Mouse (Mus musculus): ENCODE results near the gene Fitm1. TPM values are rescaled to one million over a fixed set of nuclear protein-coding genes. Genes with fewer than 3 reads are reported as not detected.

The Fitm1 gene
- total RNA-seq, 2 experiments from 2014 or later: 122 to 152 TPM

DNA sequence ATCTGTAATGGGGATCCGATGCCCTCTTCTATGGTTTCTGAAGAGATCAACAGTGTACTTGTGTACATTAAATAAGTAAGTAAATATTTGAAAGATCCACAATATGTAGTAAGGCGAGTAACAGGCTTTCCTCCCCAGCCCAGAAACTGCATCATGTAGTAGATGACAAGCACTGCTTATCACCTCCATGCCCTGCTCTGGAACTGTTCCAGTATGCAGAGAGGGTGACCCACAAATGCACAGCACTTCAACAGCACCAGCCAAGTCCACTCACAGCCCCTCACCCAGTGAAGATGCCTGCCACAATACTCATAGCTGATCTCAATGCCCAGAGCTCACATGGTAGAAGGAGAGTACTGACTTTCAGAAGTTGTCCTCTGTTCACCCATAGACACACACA is 4.8 kb upstream of the Fitm1 start:
- no peak for DNase-seq

DNA sequence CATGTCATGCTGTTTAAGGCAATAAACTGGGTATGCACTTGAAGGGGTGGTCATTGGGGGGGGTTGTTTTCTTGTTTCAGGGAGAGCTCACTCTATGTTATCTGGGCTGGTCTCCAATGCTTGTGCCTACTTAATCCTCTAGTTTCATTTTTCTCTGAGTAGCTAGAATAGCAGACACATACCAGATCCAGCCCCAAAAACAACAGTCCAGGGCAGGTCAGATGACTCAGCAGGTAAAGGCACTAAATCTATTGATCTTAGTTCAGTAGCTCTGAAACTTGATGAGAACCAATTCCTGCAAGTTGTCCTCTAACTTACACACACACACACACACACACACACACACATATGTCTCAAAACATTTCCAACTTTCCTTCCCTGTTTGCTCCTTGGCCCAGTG is 3.7 kb upstream of the Fitm1 start:
- DNase-seq: no peak

DNA sequence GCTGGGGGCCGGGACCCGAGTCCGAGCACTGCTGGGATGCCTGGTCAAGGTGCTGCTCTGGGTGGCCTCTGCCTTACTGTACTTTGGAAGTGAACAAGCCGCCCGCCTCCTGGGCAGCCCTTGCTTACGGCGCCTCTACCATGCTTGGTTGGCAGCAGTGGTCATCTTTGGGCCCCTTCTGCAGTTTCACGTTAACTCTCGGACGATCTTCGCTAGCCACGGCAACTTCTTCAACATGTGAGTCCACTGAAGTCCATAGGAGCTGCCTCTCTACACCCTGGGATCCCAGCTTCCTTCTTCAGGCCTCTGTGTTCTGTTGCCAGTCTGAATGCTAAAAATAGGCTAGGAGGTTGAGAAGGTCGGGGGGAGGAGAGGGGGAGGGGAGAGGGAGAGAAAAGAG is 294 bp downstream of the Fitm1 start:
- peak; percentile 44 for DNase-seq

DNA sequence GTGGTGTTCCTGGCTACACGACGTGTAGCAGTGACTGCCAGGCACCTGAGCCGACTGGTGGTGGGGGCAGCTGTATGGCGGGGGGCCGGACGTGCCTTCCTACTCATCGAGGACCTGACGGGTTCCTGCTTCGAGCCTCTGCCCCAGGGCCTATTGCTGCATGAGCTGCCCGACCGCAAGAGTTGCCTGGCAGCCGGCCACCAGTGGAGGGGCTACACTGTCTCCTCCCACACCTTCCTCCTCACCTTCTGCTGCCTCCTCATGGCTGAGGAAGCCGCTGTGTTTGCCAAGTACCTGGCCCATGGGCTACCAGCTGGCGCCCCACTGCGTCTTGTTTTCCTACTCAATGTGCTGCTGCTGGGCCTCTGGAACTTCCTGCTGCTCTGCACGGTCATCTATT is 959 bp downstream of the Fitm1 start:
- DNase-seq: peak; percentile 61

DNA sequence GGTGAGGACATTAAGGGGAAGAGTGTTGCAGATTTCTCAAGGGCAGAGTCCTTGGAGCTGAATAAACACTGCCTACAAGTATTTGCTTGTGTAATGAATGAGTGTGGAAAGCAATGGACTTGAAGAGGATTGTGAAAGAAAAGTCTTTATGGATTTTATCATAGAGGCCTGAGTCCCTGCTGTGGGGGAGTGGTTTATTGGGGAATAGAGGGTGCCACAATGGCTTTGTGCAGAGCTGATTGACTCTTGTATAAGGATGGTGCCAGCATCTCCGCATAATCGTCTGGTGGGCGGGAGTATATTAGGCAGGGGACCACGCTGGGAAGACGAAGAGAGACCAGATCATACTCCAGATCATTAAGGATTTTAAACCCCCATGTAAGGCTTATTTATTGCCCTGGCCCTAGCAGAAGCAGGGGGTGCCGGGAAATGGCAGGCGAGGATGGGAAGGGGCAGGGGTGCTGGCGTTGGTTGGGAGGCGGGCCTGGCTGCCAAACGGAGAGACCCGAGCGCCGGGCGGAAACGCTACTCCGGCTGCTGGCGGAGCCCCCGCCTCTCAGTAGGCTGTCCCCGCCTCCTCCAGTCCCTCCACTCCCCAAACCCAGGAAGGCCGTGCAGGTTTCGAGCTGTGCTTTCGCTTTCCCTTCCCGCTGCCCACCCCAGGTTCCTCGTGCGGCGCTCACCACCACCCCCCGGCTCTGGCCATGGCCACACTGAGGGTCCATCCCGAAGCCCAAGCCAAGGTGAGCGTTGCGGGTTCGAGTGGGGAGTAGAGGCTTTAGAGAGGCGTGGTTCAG is 2.7 kb downstream of the Fitm1 start, which contains the start of gene Psme1:
TSS of gene Psme1 (plus strand) at position 253 of the 797 bp plus-strand sequence.
- DNase-seq: peak; percentile 86

DNA sequence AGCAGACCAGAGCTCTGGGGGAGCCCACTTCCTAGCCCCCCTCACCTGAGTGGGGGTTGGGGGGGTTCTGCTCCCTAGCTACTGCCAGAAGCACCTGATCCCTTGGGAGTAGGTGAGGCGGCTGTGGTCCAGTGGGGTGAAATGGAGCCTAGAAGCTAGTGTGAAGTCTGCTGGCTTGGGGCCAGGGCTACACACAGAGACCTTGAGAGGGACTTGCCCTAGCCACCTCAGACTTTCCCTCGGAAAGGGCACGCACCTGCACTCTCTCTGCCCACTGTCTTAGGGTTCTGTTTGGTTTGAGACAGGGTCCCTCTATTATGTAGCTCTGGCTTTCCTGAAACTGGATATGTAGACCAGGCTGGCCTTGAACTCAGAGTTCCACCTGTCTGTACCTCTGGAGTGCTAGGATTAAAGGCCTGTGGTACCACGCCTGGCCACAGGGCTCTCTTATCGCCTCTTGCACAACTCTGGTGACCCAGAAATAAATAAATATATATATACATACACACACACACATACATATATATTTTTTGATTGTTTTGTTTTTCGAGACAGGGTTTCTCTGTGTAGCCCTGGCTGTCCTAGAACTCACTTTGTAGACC is 3.4 kb downstream of the Fitm1 start:
- peak; percentile 69 for DNase-seq

DNA sequence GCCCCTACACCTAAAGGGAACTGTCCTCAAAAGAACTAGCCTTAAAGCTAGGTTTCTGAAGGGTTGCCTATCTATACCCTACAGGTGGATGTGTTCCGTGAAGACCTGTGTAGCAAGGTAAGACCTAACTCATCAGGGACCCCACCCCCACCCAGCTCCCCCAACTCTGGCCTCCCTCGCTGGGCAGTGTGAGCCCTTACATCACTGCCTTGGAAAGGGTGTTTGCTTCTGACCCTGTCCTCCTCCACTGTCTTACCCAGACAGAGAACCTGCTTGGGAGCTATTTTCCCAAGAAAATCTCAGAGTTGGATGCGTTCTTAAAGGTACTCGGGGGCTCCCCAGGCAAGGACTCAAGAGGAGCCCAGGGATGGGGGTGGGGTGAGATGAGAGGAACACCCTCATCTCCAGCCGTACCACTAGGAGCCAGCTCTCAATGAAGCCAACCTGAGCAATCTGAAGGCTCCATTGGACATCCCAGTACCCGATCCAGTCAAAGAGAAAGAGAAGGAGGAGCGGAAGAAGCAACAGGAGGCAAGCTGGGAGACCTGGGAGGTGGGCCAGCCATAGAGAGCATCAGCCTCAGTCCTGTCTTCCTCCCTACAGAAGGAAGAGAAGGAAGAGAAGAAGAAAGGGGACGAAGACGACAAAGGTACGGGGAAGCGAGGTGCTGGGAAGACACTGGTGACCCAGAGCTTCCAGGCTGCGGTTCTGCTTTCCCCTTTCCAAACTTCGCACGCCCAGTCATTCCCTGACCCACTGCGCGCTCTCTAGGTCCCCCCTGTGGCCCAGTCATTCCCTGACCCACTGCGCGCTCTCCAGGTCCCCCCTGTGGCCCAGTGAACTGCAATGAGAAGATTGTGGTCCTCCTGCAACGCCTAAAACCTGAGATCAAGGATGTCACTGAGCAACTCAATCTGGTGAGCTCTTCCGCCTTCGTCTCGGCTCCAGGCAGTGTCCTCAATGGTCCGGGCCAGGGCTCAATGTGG is 4.4 kb downstream of the Fitm1 start:
- DNase-seq: no peak

DNA sequence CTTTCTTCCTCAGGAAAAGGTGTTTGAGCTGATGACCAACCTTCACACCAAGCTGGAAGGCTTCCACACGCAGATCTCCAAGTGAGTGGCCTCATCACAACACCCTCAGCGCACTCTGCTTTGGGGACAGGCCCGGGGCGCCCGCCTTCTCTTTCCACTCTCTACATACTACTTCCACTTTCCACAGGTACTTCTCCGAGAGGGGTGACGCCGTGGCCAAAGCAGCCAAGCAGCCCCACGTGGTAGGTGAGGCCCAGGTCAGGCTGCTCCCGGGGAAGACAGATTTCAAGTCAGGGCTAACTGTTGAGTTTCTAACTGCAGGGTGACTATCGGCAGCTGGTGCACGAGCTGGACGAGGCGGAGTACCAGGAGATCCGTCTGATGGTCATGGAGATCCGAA is 5.3 kb downstream of the Fitm1 start:
- no peak for DNase-seq

DNA sequence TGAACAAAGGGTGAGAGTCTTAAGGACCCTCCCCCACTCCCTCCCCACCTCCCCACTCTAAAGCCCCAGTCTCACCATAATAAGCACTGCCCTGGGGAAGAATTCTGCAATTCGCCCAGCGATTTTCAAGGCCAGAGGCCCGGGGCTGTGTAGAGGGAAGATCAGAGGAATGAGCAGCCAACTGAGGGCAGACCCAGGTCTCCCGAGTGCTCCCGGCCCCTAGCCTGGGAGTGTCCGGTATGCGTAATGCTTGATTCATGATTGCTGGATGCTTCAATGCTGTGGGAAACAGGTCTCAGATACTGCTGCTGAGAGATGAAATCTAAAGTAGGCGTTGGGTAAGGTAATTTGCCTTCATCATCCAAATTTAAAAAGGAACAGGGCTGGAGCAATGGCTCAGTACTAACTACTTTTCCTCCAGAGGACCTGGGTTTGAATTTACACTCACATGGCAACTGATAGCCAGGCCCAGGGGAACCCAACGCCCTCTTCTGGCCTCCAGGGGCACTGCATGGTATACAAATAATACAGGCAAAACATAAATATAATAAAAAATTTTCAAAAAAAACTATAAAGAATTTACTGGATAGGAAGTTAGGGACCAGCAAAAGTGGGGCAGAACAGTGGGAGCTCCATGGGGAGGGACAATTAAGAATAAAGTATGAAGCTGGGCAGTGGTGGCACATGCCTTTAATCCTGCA is 6.7 kb downstream of the Fitm1 start:
- no peak for DNase-seq

DNA sequence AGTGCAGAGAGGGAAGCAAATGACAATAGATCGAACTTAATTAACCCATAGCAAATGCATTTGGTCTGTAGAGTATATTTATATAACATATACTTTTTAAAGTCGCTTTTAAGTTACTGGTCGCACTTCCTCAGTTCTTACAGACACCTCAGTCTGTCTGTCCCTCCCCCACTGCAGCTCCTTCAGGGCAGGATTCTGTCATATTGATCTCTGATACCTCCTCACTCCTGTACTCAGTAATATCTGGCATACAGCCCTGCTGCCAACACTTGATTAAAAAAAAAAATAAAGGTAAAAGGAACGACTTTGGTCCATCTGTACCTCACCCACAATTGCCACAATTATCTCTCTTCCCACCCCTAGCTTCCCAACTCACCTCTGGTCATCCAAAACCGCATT is 8.9 kb downstream of the Fitm1 start:
- no peak for DNase-seq

DNA sequence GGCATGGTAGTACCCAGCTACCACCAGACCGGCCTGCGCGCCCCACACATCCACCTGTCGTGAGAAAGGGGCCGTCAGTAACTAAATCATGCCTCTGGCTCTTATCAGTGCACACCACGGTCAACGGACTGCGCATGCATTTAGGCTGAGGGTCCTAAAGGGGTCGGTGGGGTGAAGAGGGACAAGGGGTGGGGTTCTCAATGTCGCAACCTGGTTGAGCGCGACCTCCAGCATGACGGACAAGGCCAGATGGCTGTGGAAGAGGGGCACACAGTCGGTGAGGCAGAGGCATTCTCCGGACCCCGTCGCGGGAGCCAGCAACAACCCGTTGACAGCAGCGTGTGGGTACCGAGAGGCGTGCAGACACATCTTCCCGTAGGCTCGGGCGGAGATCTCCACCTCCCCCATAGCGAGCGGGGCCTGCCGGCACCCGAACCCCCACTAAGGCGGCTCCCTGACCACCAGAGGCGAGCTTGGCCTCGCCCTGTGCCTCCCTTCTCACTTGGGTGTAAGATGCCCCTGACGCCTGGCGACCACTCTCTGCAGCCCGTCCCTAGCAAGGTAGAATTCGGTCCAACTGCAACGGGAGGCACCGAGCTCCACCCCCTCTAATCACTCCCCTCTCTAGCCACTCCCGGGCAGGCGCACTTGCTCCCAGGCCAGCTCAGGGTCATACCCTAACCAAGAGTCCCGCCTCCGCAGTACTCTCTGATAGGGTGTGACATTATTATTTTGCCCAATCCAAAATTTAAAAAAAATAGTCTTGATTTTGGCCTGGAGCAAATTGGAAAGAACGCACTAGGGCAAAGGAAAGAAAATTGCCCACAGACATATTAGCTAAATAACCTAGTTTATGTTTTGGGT is 9.5 kb downstream of the Fitm1 start, which contains the start of gene Emc9:
TSS of gene Emc9 (minus strand) at position 601 of the 864 bp plus-strand sequence.
- peak; percentile 75 for DNase-seq

DNA sequence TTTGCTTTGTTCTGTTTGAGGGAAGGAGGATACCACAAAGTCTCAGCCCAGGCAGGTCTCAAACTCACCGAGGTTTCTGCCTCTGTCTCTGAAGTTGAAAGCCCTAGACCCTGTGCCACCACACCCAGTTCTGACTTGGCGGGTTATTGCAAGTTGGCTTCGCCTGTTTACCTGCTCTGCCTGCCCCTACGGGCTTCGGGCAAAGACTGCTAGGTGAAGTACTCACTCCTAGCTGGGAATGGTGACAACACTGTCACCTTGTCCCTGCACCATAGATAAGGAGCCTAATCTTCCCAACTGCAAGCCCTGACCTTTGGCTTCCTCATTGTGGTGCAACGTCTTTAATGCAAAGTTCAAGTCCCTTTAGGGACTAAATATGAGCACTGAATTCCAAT is 10.1 kb downstream of the Fitm1 start:
- no peak for DNase-seq

DNA sequence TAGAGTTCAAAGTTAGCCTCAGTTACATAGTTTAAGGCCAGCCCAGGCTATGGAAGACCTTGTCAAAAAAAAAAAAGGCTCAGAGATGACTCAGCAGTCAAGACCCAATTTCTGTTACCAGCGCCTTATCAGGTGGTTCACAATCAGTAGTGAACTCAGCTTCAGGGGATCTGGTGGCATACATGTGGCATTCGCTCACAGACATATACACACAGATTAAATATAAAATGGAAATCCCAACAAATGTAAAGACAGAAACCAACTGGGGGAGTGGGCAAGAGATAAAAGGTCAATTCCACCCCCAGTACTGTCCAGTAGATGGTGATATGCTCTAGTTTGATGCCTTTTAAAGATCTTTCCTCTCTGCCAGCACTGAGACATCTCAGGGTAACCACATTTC is 10.7 kb downstream of the Fitm1 start:
- DNase-seq: no peak

DNA sequence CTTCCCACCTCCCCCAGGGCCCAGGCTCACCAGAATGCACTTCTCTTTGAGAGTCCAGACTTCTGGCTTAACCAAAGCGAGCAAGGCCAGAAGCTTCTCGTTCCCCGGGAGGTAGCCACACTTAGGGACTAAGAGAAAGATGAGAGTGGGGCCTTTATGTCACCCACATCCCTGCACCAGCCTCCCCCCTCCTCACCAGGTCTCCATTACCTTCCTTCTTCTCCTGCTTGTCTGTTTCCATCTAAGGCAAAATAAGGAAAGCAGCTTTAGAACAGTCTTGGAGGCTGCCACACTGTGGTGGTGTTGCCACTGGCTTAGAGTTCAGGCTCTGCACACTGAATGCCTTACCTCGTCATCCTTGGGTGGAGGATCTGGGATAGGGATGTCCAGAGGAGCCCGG is 13.9 kb downstream of the Fitm1 start:
- DNase-seq: no peak

DNA sequence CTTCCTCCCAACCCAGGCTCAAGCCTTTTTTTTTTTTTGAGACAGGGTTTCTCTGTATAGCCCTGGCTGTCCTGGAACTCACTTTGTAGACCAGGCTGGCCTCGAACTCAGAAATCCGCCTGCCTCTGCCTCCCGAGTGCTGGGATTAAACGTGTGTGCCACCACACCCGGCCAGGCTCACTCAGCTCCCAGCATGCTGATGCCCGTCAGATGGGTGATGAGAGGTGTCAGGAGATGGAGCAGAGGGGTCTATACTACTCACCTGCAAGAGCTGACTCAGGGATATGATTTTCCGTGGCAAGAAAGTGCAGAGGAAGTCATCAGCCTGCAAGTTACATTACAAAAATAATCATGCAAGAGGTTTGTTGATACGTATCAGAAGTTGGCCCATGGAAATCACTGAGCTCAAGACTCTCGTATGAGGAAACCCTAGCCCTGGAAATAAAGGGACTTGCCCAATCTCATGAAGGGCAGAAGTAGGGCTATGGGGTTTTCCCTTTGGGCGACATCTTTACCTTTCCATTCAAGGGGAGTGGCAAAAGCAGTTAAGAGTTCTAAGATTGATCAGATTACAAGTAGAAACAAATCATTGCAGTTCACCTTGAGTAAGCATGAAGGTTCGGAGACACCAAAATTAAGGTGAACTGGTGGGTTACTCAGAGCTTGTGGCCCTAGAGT is 14.5 kb downstream of the Fitm1 start:
- no peak for DNase-seq

DNA sequence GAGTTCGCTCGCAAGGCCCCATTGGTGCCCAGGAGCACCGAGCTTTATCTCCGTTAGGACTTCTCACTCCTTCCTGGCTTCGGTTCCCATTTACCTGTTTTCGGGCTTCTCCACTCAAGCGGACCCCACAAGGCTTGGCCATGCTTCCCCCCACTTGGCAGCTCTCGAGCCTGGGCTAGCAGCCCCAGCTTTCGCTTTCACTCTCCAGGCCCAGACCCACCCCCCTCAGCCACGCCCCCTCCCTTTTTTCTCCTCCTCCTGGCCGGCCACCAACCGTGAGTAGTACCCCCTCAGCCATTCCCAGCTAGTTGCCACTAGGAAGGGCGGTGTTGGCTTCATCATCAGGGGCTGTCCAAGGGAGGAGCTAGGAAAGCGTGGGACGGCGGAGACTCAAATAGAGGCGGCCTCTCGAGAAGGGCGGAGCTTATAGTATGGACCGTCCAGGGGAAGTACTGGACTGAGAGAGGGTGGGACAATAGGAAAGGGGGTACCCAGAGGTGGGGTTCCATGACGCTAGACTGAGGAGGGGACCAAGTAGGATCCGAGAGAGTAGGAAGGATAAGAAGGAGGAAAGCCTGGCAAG is 15.4 kb downstream of the Fitm1 start, which contains the start of gene Psme2:
TSS of gene Psme2 (minus strand) at position 366 of the 583 bp plus-strand sequence.
- DNase-seq: peak; percentile 95

DNA sequence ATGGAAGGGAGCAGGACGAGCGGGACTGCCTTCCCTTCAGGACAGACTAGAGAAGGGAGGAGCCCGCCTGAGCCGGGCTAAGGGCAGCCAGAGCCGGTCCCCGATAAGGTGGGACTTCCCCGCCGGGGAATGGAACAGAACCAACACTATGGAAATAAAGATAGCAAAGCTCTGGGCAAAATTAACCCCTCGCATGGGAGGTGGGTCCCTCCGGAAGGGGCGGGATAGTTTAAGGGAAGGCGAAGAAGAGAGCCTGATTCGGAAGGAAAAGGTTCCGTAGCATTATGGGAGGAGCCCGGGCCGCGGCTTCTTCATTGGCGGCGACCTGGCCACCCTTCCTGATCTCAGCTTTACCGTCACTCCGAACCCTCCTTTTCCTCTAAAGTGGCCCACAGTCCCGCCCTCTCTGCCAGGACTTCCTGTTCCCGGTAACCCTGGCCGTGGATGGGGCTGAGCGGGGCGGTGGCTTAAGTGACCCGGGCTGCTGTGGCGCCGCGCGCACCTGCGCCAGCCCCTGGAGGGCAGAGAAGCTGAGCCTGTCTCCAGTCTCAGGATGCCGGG is 16.0 kb downstream of the Fitm1 start, which contains the start of gene Rnf31:
TSS of gene Rnf31 (plus strand) at position 378 of the 561 bp plus-strand sequence.
- peak; percentile 95 for DNase-seq

DNA sequence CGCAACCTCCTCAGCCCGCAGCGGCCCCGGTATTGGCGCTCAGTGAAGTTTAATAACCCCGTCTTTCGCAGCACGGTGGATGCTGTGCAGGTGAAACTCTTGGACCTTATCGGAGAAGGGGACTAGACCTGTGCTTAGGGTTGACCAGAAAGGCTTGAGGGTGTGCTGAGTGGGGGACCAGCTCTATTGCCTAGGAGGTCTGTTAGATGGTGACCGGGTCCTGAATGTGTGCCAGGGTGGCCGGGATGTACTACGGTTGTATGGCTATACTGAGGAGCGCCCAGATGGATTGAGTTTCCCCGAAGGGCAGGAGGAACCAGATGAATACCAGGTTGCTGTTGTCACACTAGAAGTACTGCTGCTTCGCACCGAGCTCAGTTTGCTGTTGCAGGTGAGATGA is 16.8 kb downstream of the Fitm1 start:
- no peak for DNase-seq

DNA sequence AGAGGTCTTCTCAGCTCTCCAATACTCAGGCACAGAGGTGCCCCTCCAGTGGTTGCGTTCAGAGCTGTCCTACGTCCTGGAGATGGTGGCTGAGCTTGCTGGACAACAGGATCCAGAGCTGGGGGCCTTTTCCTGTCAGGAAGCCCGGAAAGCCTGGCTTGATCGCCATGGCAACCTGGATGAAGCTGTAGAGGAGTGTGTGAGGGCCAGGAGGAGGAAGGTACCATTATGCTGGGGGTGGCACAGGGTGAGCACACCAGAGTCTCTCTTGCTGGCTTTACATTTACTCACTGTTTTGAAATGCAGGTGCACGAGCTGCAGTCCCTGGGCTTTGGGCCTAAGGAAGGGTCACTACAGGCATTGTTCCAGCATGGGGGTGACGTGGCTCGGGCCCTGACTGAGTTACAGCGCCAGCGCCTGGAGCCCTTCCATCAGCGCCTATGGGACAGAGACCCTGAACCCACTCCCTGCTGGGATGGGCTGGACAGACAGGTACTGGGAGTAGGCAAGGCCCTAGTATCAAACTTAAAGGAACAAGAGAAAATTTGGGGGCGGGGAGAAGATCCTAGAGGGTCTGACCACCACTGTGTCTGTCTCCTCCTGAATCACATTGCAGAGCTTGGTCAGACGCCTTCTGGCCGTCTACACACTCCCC is 20.7 kb downstream of the Fitm1 start:
- no peak for DNase-seq

Measured in heart, postnatal 4 days (tissue).